Mouse (Mus musculus) stomach, postnatal 0 days (tissue): ENCODE measurements around the gene Tspyl3.

Experiments
- CTCF ChIP-seq: IDR thresholded peaks from 2 replicates; pipeline ENCODE4 v1.5.1; 2016; ENCODE audit warnings: antibody characterized with exemption, low read depth, mild to moderate bottlenecking, moderate library complexity
- EP300 ChIP-seq: optimal IDR thresholded peaks from 2 replicates; pipeline ENCODE3; 2016; ENCODE audit warnings: antibody characterized with exemption

DNA sequence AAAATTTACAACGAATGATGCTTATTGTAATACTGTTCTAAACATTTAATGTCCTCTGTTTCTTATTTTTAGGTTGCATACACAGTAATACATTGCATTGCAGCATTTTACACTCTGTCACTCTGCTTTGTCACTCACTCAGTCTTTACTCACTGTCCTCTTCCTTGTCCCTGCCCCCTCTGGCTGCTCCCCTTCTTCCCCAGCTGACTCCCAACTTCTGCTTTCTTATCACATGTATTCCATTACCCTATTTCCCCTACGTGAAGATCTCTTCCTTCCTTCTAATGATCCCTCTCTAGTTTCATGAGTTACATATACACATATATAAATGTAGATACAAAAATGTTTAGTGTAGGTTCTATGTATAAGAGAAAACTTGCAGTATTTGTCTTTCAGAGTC, 26.1 kb downstream of the Tspyl3 start:
- TF ChIP-seq EP300 (no peak), CTCF (no peak)
